Mouse (Mus musculus) brown adipose tissue, adult 24 weeks (tissue): ENCODE data around the gene Nlrc3. TPM values are rescaled to one million over a fixed set of nuclear protein-coding genes. Genes with fewer than 3 reads are reported as not detected.

Experiments used
- H3K27ac ChIP-seq: fragments of 200-500 bp; replicated peaks from 2 replicates; pipeline ENCODE4 v1.5.1; 2012; ENCODE audit warnings: low read depth, mild to moderate bottlenecking, low read length
- H3K4me1 ChIP-seq: fragments of 200-500 bp; 2 replicates; pipeline ENCODE4 v1.6.1; 2012; ENCODE audit warnings: low read length, mixed read lengths; ENCODE audit not compliant: control insufficient read depth, insufficient read depth, insufficient read length
- H3K4me3 ChIP-seq: fragments of 200-500 bp; 2 replicates; pipeline ENCODE4 v1.5.1; 2012; ENCODE audit warnings: low read depth, mild to moderate bottlenecking, low read length, moderate library complexity; ENCODE audit not compliant: insufficient read depth
- polyA plus RNA-seq: library from polyadenylated mRNA; stranded (reverse); fragments of >200 nt; gene quantifications from 2 replicates; pipeline ENCODE4 v1.2.4, GENCODE M21; 2012; ENCODE audit not compliant: missing spikeins, insufficient read depth, insufficient read length

Nlrc3 gene
- polyA plus RNA-seq, 1 experiment = not detected

DNA sequence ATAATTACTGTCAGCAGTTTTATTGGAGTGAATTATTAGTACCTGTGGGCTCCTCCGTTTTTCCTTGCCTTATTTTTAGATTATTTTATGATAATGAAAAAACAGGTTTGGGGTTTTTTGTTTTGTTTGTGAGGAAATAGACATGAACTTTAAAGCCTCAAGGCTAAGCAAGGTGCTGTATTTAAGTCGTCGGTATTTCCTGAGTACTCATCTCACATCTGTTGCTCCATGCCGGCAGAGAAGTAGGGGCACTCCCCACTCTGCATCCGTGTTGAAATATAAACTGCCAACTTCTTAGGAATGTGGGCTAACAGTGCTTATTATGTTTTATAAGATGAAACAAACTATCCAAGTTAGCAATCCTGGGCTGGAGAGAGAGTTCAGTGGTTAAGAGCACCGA lies 80.4 kb downstream of the Nlrc3 start:
- Histone ChIP-seq H3K4me3 (no peak overlapping the region), H3K4me1 (peaks cover 11% of the 10 kb centered on the region), H3K27ac (no peak overlapping the region)

DNA sequence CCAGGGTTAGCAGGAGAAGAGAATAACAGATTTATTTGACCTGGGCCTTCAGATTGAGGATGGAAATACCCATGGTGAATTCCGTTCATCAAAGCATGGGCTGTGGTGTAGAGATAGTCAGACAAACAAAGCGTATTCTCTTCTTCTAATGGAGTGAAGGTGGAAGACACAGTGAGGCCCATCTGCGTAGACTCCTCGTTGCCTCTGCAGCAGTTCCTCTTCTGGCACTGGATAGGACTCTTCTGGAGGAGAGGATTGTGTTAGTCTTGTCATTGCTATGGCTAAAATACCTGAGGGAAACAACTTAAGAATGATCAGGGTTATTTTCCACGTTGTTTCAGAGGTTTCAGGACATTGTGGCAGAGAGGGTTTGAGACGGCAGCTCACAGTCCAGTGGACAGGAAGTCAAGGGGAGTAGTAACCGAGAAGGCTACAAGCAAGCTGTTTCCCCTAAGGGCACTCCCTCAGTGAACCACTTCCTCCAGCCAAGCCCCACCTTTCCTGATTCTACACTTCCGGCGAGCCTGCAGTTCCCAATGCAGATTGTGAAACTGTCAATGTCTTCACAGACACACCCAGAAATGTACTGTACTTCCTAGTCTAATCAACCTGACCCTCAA lies 81.1 kb downstream of the Nlrc3 start:
- Histone ChIP-seq H3K4me1 (peaks cover 11% of the 10 kb centered on the region), H3K27ac (peak overlapping the region; percentile 73), H3K4me3 (peak overlapping the region; percentile 17; the same call in 1 of the 2 replicates)

Other genes starting within 250 kb of the Nlrc3 start
- 6.6 and 6.8 TPM in 2 replicates for gene Zfp263, start 232.5 kb downstream of the Nlrc3 start, polyA plus RNA-seq
- gene Olfr15, start 145.8 kb downstream of the Nlrc3 start, polyA plus RNA-seq = not detected in 2 replicates
- 0.38 and 1.1 TPM in 2 replicates for gene Zfp174, start 129.4 kb downstream of the Nlrc3 start, polyA plus RNA-seq
- gene Naa60, start 104.3 kb downstream of the Nlrc3 start, polyA plus RNA-seq = 41.4 and 52.4 TPM in 2 replicates
- 3.9 and 4.9 TPM in 2 replicates for gene Zfp597, start 92.1 kb downstream of the Nlrc3 start, polyA plus RNA-seq
- gene Gm20695, start 92.0 kb downstream of the Nlrc3 start, polyA plus RNA-seq = not detected in 2 replicates
- 3.8 and 4.2 TPM in 2 replicates for gene 1700037C18Rik, start 67.9 kb downstream of the Nlrc3 start, polyA plus RNA-seq
- 9.1 and 10.2 TPM in 2 replicates for gene Cluap1, start 67.8 kb downstream of the Nlrc3 start, polyA plus RNA-seq
- 2.7 and 3.5 TPM in 2 replicates for gene Slx4, start 27.1 kb upstream of the Nlrc3 start, polyA plus RNA-seq
- gene Dnase1, start 60.3 kb upstream of the Nlrc3 start, polyA plus RNA-seq = not detected in 2 replicates
- gene Trap1, start 101.2 kb upstream of the Nlrc3 start, polyA plus RNA-seq = 226 and 245 TPM in 2 replicates
- 21.3 and 21.7 TPM in 2 replicates for gene Crebbp, start 237.4 kb upstream of the Nlrc3 start, polyA plus RNA-seq